Mouse (Mus musculus): ENCODE data around the gene Csn1s2b.

DNA sequence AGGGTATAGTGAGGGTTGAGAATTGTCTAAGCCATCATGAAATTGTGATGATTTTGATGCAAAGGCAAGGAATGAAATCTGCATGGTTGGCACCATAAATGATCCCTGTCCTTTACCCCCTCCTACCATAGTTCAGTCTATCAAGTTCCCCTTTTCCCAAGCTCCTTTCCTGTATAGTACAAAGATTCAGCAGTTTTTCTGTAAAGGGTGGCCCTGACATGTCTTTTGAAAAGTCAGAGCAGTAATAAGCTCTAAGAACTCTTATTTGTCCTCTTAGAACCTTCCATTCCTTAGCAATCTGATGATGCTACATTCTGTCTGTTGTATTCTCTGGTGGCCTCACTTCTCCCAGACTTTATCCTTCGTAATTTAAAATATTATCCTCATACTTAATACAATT lies 17.5 kb downstream of the Csn1s2b start, which contains the start of gene Prr27:
- no peak for TF ChIP-seq MAFK (IDR thresholded peaks at IDR 0.05; ENCODE audit: insufficient read depth, low read depth, low read length)
- no peak for TF ChIP-seq HCFC1 (IDR thresholded peaks at IDR 0.05; ENCODE audit: borderline replicate concordance, insufficient read depth, low read length)
- TF ChIP-seq CHD2 (IDR thresholded peaks at IDR 0.05; ENCODE audit: low read depth, low read length) = no peak
- TF ChIP-seq ZNF384 (IDR thresholded peaks at IDR 0.05; ENCODE audit: low read depth, low read length) = no peak

Data from ES-E14 (cell line).